Mouse (Mus musculus) kidney, adult 2 months (tissue): ENCODE results near the gene Prkch.

Experiments used
- CTCF ChIP-seq: fragments of 200-500 bp; conservative IDR thresholded peaks from 2 replicates; pipeline ENCODE4 v1.5.1; 2011; ENCODE audit warnings: low read depth, mild to moderate bottlenecking, control low read depth, low read length, moderate library complexity, mixed read lengths; ENCODE audit not compliant: insufficient read depth, insufficient read length
- POLR2A ChIP-seq: fragments of 200-500 bp; IDR thresholded peaks from one replicate; pipeline ENCODE4 v1.6.1; 2011; ENCODE audit warnings: low read depth, low read length, control low read depth

DNA sequence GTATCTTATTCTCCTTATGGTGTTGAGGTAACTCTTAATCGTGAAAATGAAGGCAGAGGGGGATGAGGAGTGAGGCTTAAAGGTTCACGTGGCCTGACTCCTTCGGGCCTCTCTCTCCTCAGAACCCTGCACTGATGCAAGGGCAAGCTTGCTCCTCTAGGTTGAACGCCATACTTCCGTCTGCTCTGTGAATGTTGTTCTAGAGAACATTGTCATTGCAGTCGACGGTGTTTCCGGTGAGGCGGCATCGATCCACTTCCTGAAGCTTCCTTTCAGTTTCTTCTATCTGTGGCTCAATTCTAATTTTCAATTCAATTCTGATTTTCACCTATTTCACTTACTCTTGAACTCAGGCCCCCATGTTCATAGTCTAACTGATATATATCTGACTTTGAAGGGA is 139.3 kb downstream of the Prkch start:
- no peak for TF ChIP-seq CTCF
- no peak for TF ChIP-seq POLR2A
